In the genomic region with DNA sequence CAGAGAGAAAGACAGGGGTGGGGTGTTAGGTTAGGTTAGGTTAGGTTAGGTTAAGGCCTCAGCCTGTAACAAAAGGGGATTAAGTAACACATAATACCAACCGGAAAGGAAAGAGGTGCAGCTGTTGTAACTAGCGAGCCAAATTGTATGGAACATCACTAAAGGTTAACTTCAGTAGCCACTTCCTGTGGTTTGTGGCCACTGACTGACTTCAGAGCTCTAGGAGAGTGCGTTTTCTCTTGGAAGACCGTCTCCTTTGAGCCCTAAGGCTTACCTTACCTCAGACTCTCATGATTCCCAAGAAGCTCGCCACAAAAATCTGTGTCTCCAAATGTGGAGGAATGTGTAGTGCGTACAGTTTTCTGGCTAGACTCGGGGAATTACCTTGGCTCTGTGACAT, we compare ENCODE assay signal across 21 mouse cellular contexts.
DNase-seq lines count a peak whose midpoint lies in the region; ATAC-seq lines count a peak whose summit lies in the region.
"Had no signal": no experiment of that assay in that cellular context is flagged by ENCODE, and none has a peak within 500 bp of the region (broad histone marks: within the 10 kb centered on the region; RNA-seq: fewer than 3 reads in every experiment).

No protein-coding gene starts in this region.

- no peak overlapping the region for H3K27ac ChIP-seq in liver, embryonic 11.5 days (ENCODE audit: low read depth, low read length)
- H3K27ac ChIP-seq in heart, embryonic 12.5 days (ENCODE audit: poor library complexity, severe bottlenecking) = no peak overlapping the region
- H3K27ac ChIP-seq: heart, embryonic 13.5 days; hindbrain, postnatal 0 days; layer of hippocampus, adult 2 months had no signal

- H3K4me3 ChIP-seq in liver, embryonic 11.5 days (ENCODE audit: low read depth, low read length) = no peak overlapping the region
- H3K4me3 ChIP-seq in heart, embryonic 12.5 days = no peak overlapping the region
- H3K4me3 ChIP-seq: heart, embryonic 13.5 days; layer of hippocampus, adult 2 months had no signal

- H3K9ac ChIP-seq in liver, embryonic 11.5 days (ENCODE audit: low read depth, low read length) = no peak overlapping the region
- H3K9ac ChIP-seq in heart, embryonic 12.5 days = no peak overlapping the region
- H3K9ac ChIP-seq: forebrain, postnatal 0 days; heart, embryonic 13.5 days; liver, postnatal 0 days had no signal

- H3K4me1 ChIP-seq in liver, embryonic 11.5 days (replicated peaks; ENCODE audit: control insufficient read depth, insufficient read depth, low read length) = no peaks in the 10 kb centered on the region
- no peaks in the 10 kb centered on the region for H3K4me1 ChIP-seq in heart, embryonic 12.5 days (replicated peaks)
- H3K4me1 ChIP-seq: heart, embryonic 13.5 days had no signal

- H3K27me3 ChIP-seq in liver, embryonic 11.5 days (replicated peaks; ENCODE audit: control insufficient read depth, insufficient read depth, low read length) = no peaks in the 10 kb centered on the region
- H3K27me3 ChIP-seq in heart, embryonic 12.5 days (replicated peaks) = no peaks in the 10 kb centered on the region
- H3K27me3 ChIP-seq: heart, embryonic 13.5 days had no signal

- no peaks in the 10 kb centered on the region for H3K36me3 ChIP-seq in liver, embryonic 11.5 days (ENCODE audit: control insufficient read depth, insufficient read depth, low read length)
- H3K36me3 ChIP-seq in heart, embryonic 12.5 days = no peaks in the 10 kb centered on the region
- H3K36me3 ChIP-seq: G1E; heart, embryonic 13.5 days had no signal

- H3K4me2 ChIP-seq in liver, embryonic 11.5 days = no peak overlapping the region
- H3K4me2 ChIP-seq in heart, embryonic 12.5 days = no peak overlapping the region
- H3K4me2 ChIP-seq: heart, embryonic 13.5 days had no signal

- DNase-seq in 416B (ENCODE audit: low read depth) = peak; percentile 57
- peak; percentile 69 for DNase-seq in CD4-positive, CD25-positive, alpha-beta regulatory T cell, adult 2 months (ENCODE audit: low read depth, low spot score)
- peak; percentile 46 for DNase-seq in fibroblast of lung, adult 2 months (ENCODE audit: low read depth)
- DNase-seq in liver, embryonic 11.5 days (ENCODE audit: low spot score) = no peak
- DNase-seq: adrenal gland, postnatal 36 days; cerebellum, adult 18-20 months; cerebellum, postnatal 36 days; forebrain, postnatal 0 days; heart, postnatal 36 days; kidney, adult 2 months; kidney, postnatal 10 days; liver; liver, postnatal 0 days; lung, postnatal 14 days had no signal

- WGBS in liver, embryonic 11.5 days = 60% methylated on average over 7 of the region's 7 CpGs
- 80% methylated on average over 7 of the region's 7 CpGs for WGBS in heart, embryonic 12.5 days

- no peaks in the 10 kb centered on the region for H3K9me3 ChIP-seq in liver, embryonic 11.5 days (ENCODE audit: control insufficient read depth, low read length)
- no peaks in the 10 kb centered on the region for H3K9me3 ChIP-seq in heart, embryonic 12.5 days (replicated peaks)
- H3K9me3 ChIP-seq: heart, embryonic 13.5 days had no signal

- ATAC-seq in megakaryocyte progenitor cell, adult 5-6 weeks (replicated peaks; ENCODE audit: poor library complexity) = peak; percentile 70
- ATAC-seq in liver, embryonic 11.5 days (replicated peaks; ENCODE audit: low FRiP score) = no peak
- ATAC-seq in cerebellum, adult (ENCODE audit: insufficient number of reproducible peaks, low FRiP score, low TSS enrichment) = no peak
- ATAC-seq in heart, embryonic 12.5 days (ENCODE audit: insufficient number of reproducible peaks, low FRiP score) = no peak
- ATAC-seq: forebrain, postnatal 0 days; hindbrain, postnatal 0 days; liver, postnatal 0 days had no signal
